Comparison of ENCODE assay signal across 32 mouse cellular contexts in the genomic region with DNA sequence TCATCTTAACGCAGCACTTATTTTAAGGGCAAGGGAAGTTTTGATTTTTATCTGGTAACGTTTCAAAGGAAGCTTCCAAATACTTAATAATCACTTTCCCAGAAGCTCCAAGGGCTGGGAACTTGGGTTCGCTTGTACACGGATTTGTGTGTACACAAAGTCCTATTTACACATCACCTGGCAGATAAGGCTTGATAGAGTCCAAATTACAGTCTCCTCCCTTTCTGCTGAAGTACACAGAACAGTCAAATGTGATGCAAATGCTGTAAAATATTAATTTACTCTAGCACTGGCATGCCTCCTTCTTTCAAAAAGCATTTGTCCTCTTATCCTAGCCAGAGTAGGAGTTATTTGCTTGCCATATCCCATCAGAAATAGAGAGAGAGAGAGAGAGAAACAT. TPM values are rescaled to one million over a fixed set of nuclear protein-coding genes. Genes with fewer than 3 reads are reported as not detected.
A peak's percentile ranks its signal among the peaks of the same experiment; 100 is the strongest.
DNase-seq lines count a peak whose midpoint lies in the region; ATAC-seq and TF ChIP-seq lines count a peak whose summit lies in the region.
"Had no signal": no experiment of that assay in that cellular context is flagged by ENCODE, and none has a peak within 500 bp of the region (broad histone marks: within the 10 kb centered on the region; RNA-seq: fewer than 3 reads in every experiment).

No protein-coding gene starts in this region.

- WGBS in heart, adult 2 months = 41% methylated on average over 4 of the region's 4 CpGs
- 83% methylated on average over 4 of the region's 4 CpGs for WGBS in heart, embryonic 12.5 days
- 75% methylated on average over 4 of the region's 4 CpGs for WGBS in kidney, embryonic 16.5 days
- WGBS in liver, postnatal 0 days (ENCODE audit: insufficient replicate concordance) = 56% methylated on average over 4 of the region's 4 CpGs

- H3K27ac ChIP-seq in heart, adult 2 months = peak overlapping the region; percentile 49
- H3K27ac ChIP-seq in heart, embryonic 12.5 days (ENCODE audit: poor library complexity, severe bottlenecking) = no peak overlapping the region
- H3K27ac ChIP-seq in kidney, embryonic 16.5 days (ENCODE audit: low read length) = no peak overlapping the region
- H3K27ac ChIP-seq in brown adipose tissue, adult 24 weeks (replicated peaks; ENCODE audit: low read depth, low read length) = 0 out of 2 replicates have a peak overlapping the region, but pooled peaks have one; percentile 14
- peak overlapping the region; percentile 34; the same call in 1 of the 2 replicates for H3K27ac ChIP-seq in liver, postnatal 0 days (ENCODE audit: low read depth)
- H3K27ac ChIP-seq: embryonic facial prominence, embryonic 10.5 days; embryonic facial prominence, embryonic 15.5 days; forebrain, embryonic 12.5 days; heart, embryonic 15.5 days; hindbrain, embryonic 12.5 days; hindbrain, postnatal 0 days; intestine, embryonic 15.5 days; kidney, embryonic 15.5 days; limb, embryonic 10.5 days; limb, embryonic 15.5 days; midbrain, embryonic 12.5 days; neural tube, embryonic 12.5 days had no signal

- no peak for TF ChIP-seq CTCF in heart, adult 2 months (IDR thresholded peaks at IDR 0.05)
- no peak for TF ChIP-seq CTCF in liver, postnatal 0 days (IDR thresholded peaks at IDR 0.05; ENCODE audit: low read depth)

- intact Hi-C loops in heart, adult 2 months (cut with DNase I) = no loop called here

- TF ChIP-seq POLR2A in heart, adult 2 months (IDR thresholded peaks at IDR 0.05; ENCODE audit: insufficient read depth, low read depth, low read length) = no peak

- no peaks in the 10 kb centered on the region for H3K9me3 ChIP-seq in heart, embryonic 12.5 days (replicated peaks)
- H3K9me3 ChIP-seq in kidney, embryonic 16.5 days (ENCODE audit: low read length) = no peaks in the 10 kb centered on the region
- H3K9me3 ChIP-seq in liver, postnatal 0 days (ENCODE audit: low read length) = no peaks in the 10 kb centered on the region
- H3K9me3 ChIP-seq: embryonic facial prominence, embryonic 10.5 days; embryonic facial prominence, embryonic 15.5 days; forebrain, embryonic 12.5 days; heart, embryonic 15.5 days; hindbrain, embryonic 12.5 days; intestine, embryonic 15.5 days; kidney, embryonic 15.5 days; limb, embryonic 10.5 days; limb, embryonic 15.5 days; lung, embryonic 15.5 days; megakaryocyte, embryonic 14.5 days; midbrain, embryonic 12.5 days; neural tube, embryonic 12.5 days had no signal

- no peak overlapping the region for H3K4me2 ChIP-seq in heart, embryonic 12.5 days
- H3K4me2 ChIP-seq in kidney, embryonic 16.5 days (replicated peaks; ENCODE audit: low read depth, low read length) = no peak overlapping the region
- H3K4me2 ChIP-seq in liver, postnatal 0 days (ENCODE audit: low read depth, low read length) = 0 out of 2 replicates have a peak overlapping the region, but pooled peaks have one; percentile 4
- H3K4me2 ChIP-seq: embryonic facial prominence, embryonic 15.5 days; forebrain, embryonic 12.5 days; heart, embryonic 15.5 days; hindbrain, embryonic 12.5 days; intestine, embryonic 15.5 days; kidney, embryonic 15.5 days; limb, embryonic 15.5 days; lung, embryonic 15.5 days; midbrain, embryonic 12.5 days; neural tube, embryonic 12.5 days had no signal

- TF ChIP-seq EP300 in heart, adult 2 months (IDR thresholded peaks at IDR 0.05; ENCODE audit: insufficient read depth, low read depth, low read length) = no peak
- no peak for TF ChIP-seq EP300 in liver, postnatal 0 days (IDR thresholded peaks at IDR 0.05; ENCODE audit: low read depth)

- no peak for ATAC-seq in heart, embryonic 12.5 days (ENCODE audit: insufficient number of reproducible peaks, low FRiP score)
- no peak for ATAC-seq in kidney, embryonic 16.5 days (ENCODE audit: low FRiP score, low TSS enrichment)
- ATAC-seq in liver, postnatal 0 days = peak; percentile 72
- ATAC-seq: CD4-positive, CD25-positive, alpha-beta regulatory T cell, adult 4 months; forebrain, postnatal 0 days; hindbrain, postnatal 0 days; intestine, embryonic 15.5 days had no signal

- H3K27me3 ChIP-seq in heart, adult 2 months (ENCODE audit: control insufficient read depth, insufficient read depth, low read length) = no peaks in the 10 kb centered on the region
- H3K27me3 ChIP-seq in heart, embryonic 12.5 days (replicated peaks) = no peaks in the 10 kb centered on the region
- H3K27me3 ChIP-seq in kidney, embryonic 16.5 days (ENCODE audit: insufficient read depth, low read length) = no peaks in the 10 kb centered on the region
- H3K27me3 ChIP-seq in liver, postnatal 0 days (ENCODE audit: insufficient read depth, low read length) = no peaks in the 10 kb centered on the region
- H3K27me3 ChIP-seq: embryonic facial prominence, embryonic 15.5 days; forebrain, embryonic 12.5 days; heart, embryonic 15.5 days; hindbrain, embryonic 12.5 days; intestine, embryonic 15.5 days; kidney, embryonic 15.5 days; limb, embryonic 15.5 days; lung, embryonic 15.5 days; megakaryocyte, embryonic 14.5 days; neural tube, embryonic 12.5 days had no signal

- H3K9ac ChIP-seq in heart, adult 2 months (ENCODE audit: low read depth, low read length) = no peak overlapping the region
- H3K9ac ChIP-seq in heart, embryonic 12.5 days = no peak overlapping the region
- H3K9ac ChIP-seq in kidney, embryonic 16.5 days (replicated peaks; ENCODE audit: low read length) = no peak overlapping the region
- H3K9ac ChIP-seq in liver, postnatal 0 days (replicated peaks) = no peak overlapping the region
- H3K9ac ChIP-seq: embryonic facial prominence, embryonic 15.5 days; forebrain, embryonic 12.5 days; forebrain, postnatal 0 days; heart, embryonic 15.5 days; hindbrain, embryonic 12.5 days; intestine, embryonic 15.5 days; kidney, embryonic 15.5 days; limb, embryonic 15.5 days; lung, embryonic 15.5 days; midbrain, embryonic 12.5 days; neural tube, embryonic 12.5 days had no signal

- no peak for DNase-seq in heart, adult 2 months
- peak; percentile 28 for DNase-seq in kidney, postnatal 14 days
- no peak for DNase-seq in liver, postnatal 0 days
- DNase-seq in frontal cortex, postnatal 25 days (ENCODE audit: low spot score in 2 of 2) = no peak
- DNase-seq: adrenal gland, postnatal 25 days; cerebellum, adult 18-20 months; cerebellum, postnatal 25 days; forebrain, postnatal 0 days; gastrocnemius, postnatal 25 days; heart, postnatal 36 days; layer of hippocampus, adult 9-11 months; lung, postnatal 36 days; thymus, postnatal 4 days had no signal

- peaks cover 16% of the 10 kb centered on the region for H3K4me1 ChIP-seq in heart, adult 2 months (ENCODE audit: control insufficient read depth, insufficient read depth, low read length)
- peaks cover 32% of the 10 kb centered on the region for H3K4me1 ChIP-seq in heart, embryonic 12.5 days (replicated peaks)
- H3K4me1 ChIP-seq in kidney, embryonic 16.5 days (ENCODE audit: insufficient read depth, low read length) = peaks cover 46% of the 10 kb centered on the region
- H3K4me1 ChIP-seq in brown adipose tissue, adult 24 weeks (ENCODE audit: control insufficient read depth, insufficient read depth, insufficient read length, low read length) = peaks cover 7% of the 10 kb centered on the region; the same call in 1 of the 2 replicates
- peaks cover 21% of the 10 kb centered on the region for H3K4me1 ChIP-seq in liver, postnatal 0 days (ENCODE audit: insufficient read depth)

- peaks cover 2% of the 10 kb centered on the region for H3K79me2 ChIP-seq in heart, adult 2 months (replicated peaks; ENCODE audit: control insufficient read depth, insufficient read depth, low read length)

- no peak overlapping the region for H3K4me3 ChIP-seq in heart, adult 2 months
- no peak overlapping the region for H3K4me3 ChIP-seq in heart, embryonic 12.5 days
- H3K4me3 ChIP-seq in kidney, embryonic 16.5 days (ENCODE audit: low read length) = no peak overlapping the region
- H3K4me3 ChIP-seq in brown adipose tissue, adult 24 weeks (ENCODE audit: insufficient read depth, low read depth, low read length) = no peak overlapping the region
- no peak overlapping the region for H3K4me3 ChIP-seq in liver, postnatal 0 days (ENCODE audit: low read depth, low read length)
- H3K4me3 ChIP-seq: embryonic facial prominence, embryonic 10.5 days; embryonic facial prominence, embryonic 15.5 days; forebrain, embryonic 12.5 days; heart, embryonic 15.5 days; hindbrain, embryonic 12.5 days; intestine, embryonic 15.5 days; kidney, embryonic 15.5 days; limb, embryonic 10.5 days; limb, embryonic 15.5 days; lung, embryonic 15.5 days; megakaryocyte, embryonic 14.5 days; midbrain, embryonic 12.5 days; myocyte; neural tube, embryonic 12.5 days had no signal

- H3K36me3 ChIP-seq in heart, adult 2 months (ENCODE audit: control insufficient read depth, insufficient read depth, low read length) = peaks cover 28% of the 10 kb centered on the region
- peaks cover 8% of the 10 kb centered on the region for H3K36me3 ChIP-seq in heart, embryonic 12.5 days
- no peaks in the 10 kb centered on the region for H3K36me3 ChIP-seq in kidney, embryonic 16.5 days (ENCODE audit: insufficient read depth, low read length)
- no peaks in the 10 kb centered on the region for H3K36me3 ChIP-seq in liver, postnatal 0 days (replicated peaks; ENCODE audit: insufficient read depth, low read length)
- H3K36me3 ChIP-seq: embryonic facial prominence, embryonic 10.5 days; embryonic facial prominence, embryonic 15.5 days; forebrain, embryonic 12.5 days; heart, embryonic 15.5 days; hindbrain, embryonic 12.5 days; intestine, embryonic 15.5 days; kidney, embryonic 15.5 days; limb, embryonic 10.5 days; limb, embryonic 15.5 days; lung, embryonic 15.5 days; midbrain, embryonic 12.5 days; neural tube, embryonic 12.5 days had no signal

RNA-seq across cellular contexts. Expression of gene Atxn1, which starts 6.5 kb away (rescaled TPM):
- total RNA-seq in heart, adult 2 months (2021) = 10 to 100 TPM; 27.3 to 30.1 TPM
- polyA plus RNA-seq in heart, adult 2 months (2012; rRNA removed) = 7.5 and 11.7 TPM in 2 replicates
- 7.1 and 7.7 TPM in 2 replicates for polyA plus RNA-seq in heart, embryonic 12.5 days (2016; fragmentation: Nextera tagmentation; extraction: Ambion mirVana)
- 5.9 and 7.6 TPM in 2 replicates for polyA plus RNA-seq in kidney, embryonic 16.5 days (2015; fragmentation: Nextera tagmentation; extraction: Ambion mirVana)
- polyA plus RNA-seq in brown adipose tissue, adult 24 weeks (2012; ENCODE audit: insufficient read depth, insufficient read length, missing spikeins) = 7.0 and 7.2 TPM in 2 replicates
- 3.9 and 4.4 TPM in 2 replicates for polyA plus RNA-seq in liver, postnatal 0 days (2015; fragmentation: Nextera tagmentation; extraction: Ambion mirVana)

Comparison
In these comparisons a context has a peak if more than half of its experiments do, and no peak if none do; other contexts are left out.
1. H3K27ac ChIP-seq: peak in heart, adult 2 months (single experiment), brown adipose tissue, adult 24 weeks (single experiment) and liver, postnatal 0 days (single experiment); none in heart, embryonic 12.5 days (single experiment) and kidney, embryonic 16.5 days (single experiment).